Mouse (Mus musculus): Measurements from ENCODE around the gene Tnik.

Tnik gene

DNA sequence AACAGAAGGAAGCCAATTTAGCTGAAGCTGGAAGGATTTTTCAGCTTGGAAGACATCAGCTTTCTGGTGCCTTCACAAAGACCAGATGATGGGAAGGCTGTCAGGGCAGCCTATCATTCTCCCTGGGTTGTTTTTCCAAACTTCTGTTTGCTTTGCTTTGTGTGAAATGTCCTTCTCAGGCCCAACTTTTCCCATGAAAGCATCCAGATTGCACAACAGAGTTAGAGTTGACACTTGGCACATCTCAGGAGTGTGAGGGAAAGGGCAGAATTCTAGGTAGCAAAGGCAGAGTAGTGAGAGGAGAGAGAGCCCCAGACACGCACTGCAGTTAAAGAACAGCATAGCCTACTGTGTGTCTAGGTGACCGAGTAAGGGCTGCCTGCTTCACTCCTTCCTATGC, 194.5 kb downstream of the Tnik start:
- in situ Hi-C loops (cut with MboI; ENCODE audit: low sequenced_read_pairs) = no loop called here

DNA sequence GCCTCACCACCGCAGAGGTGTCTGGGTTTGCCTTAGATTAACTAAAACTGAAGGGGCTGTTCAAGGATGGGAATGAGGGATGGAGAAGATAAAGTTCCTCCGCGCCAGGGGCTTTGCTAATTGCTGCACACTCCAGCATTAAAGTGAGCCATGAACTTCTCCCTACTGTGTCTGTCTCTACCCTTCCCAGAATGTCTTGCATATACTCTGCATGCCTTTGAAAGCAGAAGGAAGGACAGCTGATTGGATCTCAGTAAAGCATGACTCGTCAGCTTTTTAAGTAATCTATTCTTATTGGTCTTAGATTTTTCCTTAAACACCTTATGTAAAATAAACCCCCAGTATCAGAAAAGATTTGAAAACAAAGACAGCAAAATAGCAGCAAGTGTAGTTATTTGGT, 203.7 kb downstream of the Tnik start:
- in situ Hi-C loops (cut with MboI; ENCODE audit: low sequenced_read_pairs) = no loop called here

DNA sequence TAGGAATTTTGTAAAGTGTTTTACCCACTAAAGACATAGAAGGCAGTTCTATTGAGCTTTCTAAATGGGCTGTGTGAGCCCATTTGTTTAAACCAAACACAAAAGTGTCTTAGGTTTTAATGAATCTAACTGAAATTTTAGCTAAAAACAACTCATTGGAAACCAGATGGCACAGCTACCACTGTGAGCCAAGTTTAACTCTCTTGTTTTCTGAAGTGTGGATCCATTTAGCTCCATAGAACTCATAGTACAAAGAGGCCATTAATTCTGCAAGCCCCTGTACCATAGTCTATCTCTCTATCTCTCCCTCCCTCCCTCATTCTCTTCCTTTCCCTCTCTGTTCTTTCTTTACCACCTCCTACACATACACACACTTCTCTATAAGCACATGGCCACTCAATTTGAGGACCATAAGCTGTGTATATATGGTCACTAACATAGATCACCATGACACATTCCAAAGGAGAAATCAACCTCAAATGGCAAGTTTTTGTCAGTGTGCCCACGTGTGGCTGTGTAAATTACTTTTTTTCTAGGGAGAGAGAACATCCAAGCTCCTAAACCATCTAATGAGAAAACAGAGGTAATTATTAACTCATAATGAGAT, 204.2 kb downstream of the Tnik start:
- in situ Hi-C loops (cut with MboI; ENCODE audit: low sequenced_read_pairs) = no loop called here

DNA sequence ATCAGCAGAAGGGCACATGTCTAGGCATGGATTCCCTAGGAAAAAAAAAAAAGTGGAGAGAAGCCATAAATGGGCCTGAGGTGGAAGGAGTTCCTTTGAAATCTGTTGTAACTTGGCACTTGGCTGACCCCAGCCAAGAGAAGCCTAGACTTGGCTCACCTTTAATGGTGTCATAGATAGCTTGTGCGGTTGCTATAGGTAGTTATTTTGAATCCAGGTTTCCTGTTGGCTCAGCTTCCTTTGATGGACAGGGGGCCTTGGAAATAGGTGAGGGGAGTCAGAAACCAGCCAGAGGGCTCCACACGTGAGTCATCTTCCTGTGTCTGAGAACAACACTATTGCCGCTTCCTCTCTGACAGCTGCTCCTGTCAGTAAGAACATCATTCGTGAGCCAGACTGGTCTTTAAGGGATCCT, 204.9 kb downstream of the Tnik start:
- in situ Hi-C loops (cut with MboI; ENCODE audit: low sequenced_read_pairs) = no loop called here

DNA sequence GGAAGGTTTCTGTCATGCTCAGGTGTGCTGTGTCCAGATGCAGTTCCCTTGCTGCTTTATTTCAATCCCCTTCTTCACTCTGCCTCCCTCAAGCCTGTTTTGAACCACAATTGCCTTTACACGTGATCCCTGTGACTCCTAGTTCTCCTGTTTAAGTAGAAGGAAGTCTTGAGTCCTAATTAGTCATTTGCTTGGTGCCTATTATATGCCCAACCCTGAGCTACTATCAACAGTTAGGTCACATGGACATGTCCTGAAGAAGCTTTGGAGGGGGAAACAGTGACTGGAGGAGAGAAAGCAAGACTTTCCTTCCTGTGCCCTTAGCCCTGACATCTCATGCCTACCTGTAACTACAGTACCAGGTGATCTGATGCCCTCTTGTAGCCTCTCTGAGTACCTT, 210.4 kb downstream of the Tnik start:
- in situ Hi-C loops (cut with MboI; ENCODE audit: low sequenced_read_pairs) = no loop called here

DNA sequence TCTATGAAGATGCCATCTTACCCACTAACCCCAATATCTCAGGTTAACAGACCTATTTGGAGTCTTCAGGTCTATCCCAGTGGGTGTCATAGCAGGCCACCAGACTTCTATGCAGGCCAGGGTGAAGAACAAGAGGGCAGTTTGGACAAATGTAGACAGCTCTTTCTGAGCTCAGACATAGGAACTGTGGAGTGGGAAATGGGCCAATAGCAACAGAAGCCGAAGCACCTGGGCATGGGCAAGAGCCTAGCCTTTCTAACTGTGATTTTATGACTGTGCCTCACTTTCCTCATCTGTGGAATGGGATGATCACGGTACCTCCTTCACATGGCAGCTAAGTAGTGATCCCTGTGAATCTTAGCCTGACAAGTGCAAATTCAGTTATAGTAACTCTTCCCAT, 214.4 kb downstream of the Tnik start:
- in situ Hi-C loops (cut with MboI; ENCODE audit: low sequenced_read_pairs) = no loop called here

DNA sequence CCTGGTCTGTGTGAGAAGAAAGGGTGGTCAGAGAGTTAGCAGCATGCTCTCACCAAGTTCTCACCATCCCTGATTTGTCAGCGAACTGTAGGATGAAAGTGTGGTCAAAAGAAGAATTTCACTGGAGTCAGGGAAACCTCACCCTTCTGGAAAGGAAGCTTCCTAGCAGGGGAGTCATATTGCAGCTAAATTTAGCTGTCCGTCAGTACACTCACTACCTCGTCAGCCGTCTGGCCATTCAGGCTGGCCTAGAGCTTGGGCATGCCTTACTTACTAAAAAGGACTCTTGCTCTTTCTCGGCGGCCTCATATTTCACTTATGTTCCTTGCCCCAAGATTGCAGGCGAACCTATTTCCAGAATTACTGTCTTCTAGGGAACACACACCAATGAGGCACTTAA, 222.7 kb downstream of the Tnik start:
- in situ Hi-C loops (cut with MboI; ENCODE audit: low sequenced_read_pairs) = no loop called here

DNA sequence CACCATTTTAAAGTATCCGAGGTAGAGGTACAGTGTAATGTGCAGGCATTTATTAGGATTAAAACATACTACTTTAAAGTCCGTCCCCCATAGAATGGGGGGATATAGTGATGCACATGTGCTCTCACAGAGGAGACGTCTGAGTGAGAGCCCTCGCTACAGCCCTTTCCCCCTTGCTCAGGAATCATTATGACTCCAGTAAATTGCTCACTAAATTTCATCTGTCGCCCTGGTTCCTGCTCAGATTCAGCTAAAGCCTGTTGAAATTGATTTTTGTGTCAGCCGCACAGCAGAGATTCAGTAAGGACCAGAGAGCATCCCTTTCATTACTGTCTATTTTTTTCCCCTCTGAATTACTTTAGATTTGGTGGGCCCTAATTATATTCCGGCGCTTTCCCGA, 224.4 kb downstream of the Tnik start:
- in situ Hi-C loops (cut with MboI; ENCODE audit: low sequenced_read_pairs) = no loop called here

DNA sequence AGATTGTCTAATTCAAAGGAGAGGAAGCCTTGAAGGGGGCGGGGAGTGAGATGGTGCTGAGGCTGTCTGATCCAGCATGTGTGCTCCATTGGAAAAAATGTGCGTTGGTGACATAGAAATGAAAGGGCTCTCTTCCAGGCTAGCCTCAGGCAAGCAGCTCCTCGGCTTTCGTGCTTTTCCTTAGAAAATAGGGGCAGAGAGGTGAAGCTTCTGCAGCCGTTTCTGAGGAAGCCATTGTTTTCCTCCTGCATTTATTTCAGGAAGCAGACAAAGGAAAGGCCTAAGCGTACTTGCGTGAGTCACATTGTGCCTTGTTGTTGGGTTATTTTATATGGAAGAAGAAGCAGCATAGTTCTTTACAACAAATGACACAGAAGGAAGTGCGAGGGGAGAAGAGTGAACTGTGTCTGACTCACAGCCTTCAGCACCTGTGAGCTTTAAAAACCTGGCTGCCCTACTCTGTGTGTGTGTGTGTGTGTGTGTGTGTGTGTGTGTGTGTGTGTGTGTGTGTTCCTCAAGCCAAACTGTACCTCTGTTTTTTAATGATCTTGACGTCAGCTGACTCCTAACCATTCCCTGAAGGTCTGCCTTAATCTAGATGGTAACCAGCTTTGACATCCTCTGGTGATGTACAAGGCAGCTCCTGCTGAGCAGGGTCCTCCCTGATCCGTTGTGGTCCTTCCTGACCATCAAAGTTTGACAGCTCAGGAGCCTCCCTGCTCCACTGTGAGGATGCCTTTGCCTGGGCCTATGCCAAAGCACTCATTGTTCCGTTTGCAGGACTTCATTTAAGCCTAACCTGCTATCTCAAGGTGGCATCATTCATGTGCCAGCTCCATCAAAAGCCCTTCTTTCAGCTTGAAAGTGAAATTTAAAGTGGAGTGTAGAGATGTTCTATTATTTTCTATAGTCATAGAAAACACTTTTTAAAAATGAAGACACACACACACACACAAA, 228.3 kb downstream of the Tnik start:
- in situ Hi-C loops (cut with MboI; ENCODE audit: low sequenced_read_pairs) = no loop called here

DNA sequence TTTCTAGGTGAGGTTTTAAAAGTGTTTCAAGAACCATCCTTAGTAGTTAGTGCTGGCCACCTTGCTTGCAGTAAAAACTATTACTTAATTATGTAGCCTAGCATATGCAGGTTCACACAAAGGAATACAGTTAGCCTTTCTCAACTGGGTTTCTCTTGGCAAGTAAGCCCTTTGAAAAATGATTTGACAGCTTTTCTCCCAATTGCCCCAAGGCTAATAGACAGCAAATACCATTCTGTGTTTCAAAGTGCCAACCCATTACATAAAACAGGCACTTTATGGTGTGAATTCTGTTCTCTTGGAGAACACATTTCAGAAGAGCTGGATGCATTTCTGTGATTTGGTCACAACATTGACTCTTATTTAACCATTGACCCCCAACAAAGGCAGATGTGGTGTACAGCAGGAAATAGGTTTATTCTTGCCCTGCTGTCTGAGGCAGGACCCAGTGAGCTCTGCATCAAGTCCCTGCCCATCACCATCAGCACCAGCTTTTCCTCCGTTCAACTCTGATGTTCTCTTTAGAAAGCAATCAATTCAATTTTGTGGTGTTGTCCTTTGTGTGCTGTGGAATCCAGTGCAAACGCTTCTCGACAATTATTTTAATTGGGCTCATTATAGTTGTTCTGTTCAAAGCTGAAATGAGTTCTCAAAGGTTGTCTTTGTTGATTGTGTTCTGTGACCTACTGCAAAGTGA, 233.9 kb downstream of the Tnik start:
- in situ Hi-C loops (cut with MboI; ENCODE audit: low sequenced_read_pairs) = no loop called here

DNA sequence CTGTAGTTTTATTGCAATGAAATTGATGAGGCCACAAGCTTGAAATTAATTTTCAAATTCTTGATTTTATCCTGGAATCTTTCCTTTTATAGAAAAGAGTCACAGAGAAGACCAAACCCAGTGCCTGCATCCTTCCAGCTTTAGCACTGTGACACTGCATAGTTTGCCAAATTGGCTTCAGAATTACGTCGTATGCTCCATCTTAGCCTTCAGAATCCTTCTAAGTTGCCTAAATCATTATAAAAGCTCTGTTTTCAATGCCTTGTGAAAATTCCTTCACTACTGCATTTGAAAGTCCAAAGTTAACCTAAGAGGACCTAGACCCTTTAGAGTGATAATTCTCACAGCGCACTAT, 234.5 kb downstream of the Tnik start:
- in situ Hi-C loops (cut with MboI; ENCODE audit: low sequenced_read_pairs) = no loop called here

DNA sequence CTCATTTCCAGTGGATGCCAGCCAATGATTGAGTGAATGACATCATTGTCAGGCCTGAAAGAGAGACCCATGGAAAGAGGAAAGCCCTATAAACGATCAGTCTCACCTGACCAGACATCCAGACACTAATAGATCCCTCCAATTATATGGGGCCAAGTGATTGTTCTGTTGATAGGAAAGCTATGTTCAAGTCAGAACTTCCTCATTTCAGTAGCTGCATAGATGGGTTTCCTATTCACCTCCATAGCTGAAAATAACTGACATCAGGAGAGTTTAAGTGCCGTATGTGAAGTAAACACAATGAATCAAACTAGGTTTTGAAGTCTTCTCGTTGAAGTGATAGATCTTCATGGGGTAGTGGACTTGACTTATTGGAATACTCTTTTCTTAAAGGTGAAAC, 239.7 kb downstream of the Tnik start:
- in situ Hi-C loops (cut with MboI; ENCODE audit: low sequenced_read_pairs) = no loop called here

DNA sequence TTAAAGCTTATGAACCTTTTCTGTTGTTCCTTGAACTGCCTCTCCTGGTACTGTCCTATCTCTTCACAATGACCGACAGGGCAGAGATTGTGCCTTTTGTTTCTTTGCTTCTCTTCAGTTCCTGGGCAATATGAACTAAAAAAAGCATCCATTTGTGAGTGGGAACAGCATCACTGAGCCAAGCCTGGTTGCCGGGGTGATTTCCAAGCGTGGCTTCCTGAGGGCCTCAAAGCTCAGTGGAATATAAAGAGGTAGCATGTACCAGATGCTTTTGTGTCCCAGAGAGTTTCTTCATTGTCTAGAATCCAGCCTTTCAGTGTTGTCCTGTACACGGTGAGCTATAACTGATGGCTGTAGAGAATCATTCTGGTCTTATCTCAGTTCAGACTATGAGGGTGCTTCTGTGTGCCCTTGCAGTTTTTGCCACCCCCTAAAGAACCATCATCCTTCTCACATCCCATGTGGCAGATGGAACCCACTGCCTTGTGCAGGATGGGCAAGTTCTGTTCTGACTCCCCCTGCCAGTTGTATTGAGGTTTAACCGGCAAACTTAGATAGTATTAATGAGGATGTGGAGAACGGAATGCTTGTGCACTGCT, 246.4 kb downstream of the Tnik start:
- in situ Hi-C loops (cut with MboI; ENCODE audit: low sequenced_read_pairs) = no loop called here

DNA sequence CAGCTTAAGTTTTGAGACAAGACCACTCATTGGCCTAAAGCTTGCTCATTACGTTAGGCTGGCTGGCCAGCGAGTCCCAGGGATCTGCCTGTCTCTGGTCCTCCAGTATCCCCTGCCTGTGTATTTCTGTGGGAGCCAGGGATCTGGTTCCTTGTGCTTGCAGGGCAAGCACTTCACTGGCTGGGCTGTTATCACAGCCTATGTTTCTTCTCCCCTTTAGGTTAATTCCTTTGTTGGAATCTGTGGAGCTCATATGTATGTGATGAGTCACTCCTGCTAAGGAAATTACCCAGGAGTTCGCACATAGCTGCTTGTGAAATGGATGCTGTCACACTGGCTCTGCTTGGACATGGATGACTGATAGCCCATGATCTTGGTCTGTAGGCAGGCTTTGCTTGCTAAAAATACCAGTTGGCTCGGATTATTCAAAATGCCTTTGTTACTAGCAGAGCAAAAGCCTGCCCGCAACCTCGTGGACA, 260.0 kb downstream of the Tnik start:
- in situ Hi-C loops (cut with MboI; ENCODE audit: low sequenced_read_pairs) = no loop called here

DNA sequence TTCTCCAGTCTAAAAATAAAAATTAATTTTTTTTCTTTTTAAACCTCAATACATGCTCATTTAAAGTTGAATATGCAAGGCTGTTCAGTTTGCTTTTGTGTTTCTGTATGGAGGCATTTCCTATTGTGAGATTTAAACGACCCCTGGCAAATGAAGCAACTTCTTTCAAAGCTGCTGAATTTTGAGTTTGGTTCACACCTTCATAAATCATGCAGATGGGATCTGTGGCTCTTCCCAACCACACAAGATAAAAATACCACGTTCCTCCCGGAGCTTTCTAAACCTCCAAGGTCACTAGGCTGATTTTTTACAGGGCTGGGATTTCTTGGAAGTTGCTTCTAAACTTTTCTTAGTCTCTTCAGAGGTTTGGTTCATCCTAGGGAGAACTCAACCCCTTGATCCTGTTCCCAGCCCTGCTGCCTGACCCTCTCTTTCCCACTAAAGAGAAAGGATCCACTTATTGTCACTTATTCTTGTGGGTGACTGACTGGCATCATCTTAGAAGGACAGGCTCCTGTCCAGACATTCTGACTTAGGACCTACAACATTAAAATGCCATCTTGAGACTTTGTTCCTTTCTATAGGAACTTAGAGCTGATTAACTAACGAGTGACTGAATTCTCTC, 260.6 kb downstream of the Tnik start:
- in situ Hi-C loops (cut with MboI; ENCODE audit: low sequenced_read_pairs) = no loop called here

DNA sequence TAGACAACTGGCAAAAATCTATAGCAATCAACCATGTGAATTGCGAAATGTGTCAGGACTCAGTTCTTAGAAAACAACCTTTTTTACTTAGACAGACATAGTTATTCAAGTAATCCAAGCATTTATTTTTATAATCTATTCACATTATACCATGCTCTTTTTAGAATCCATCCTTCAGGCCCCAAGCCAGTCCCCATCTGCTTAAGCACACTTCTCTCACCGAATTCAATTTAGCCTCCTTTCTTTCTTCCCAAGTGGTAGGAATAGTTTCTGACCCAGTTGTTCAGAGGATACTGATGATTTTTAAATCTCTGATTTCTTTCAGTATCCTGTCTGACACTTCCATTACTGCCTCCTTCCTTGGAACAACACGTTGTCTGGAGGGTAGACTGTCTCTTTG, 261.5 kb downstream of the Tnik start:
- in situ Hi-C loops (cut with MboI; ENCODE audit: low sequenced_read_pairs) = no loop called here

DNA sequence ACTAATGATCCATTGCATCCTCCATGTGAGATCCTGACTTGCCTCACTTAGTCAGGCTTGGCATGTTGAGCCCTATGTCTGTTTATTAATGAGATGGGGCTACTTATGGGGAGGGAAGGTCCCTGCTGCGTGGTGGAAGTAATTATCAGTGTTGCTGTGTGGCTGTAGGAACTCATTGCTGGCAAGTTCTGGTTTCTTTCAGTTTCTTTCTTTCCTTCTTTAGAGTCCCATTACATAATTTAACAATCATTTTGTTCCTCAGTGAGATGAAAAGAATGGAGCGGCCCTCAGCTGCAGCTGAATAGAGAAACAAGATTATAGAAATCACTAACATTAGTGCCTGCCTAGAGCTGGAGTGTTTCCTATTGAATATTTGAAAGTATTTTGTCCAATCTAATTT, 263.7 kb downstream of the Tnik start:
- in situ Hi-C loops (cut with MboI; ENCODE audit: low sequenced_read_pairs) = no loop called here

DNA sequence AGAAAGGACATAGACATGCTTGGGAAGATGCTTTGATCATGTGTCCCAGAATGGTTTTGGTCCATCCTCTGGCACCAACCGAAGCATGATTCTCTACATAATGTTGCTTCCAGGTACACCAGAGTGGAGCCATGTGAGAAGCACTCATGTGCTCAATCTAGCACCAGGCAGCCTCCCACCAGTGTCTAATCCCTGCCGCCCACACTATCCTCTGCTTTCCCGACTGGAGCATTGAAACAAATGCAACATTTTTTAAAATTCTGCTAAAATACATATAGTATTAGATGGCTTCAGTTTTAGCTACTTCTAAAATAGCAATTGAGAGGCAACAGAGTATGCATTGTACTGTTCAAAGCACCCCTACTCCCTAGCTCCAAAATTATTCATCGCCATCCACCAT, 264.2 kb downstream of the Tnik start:
- in situ Hi-C loops (cut with MboI; ENCODE audit: low sequenced_read_pairs) = no loop called here

DNA sequence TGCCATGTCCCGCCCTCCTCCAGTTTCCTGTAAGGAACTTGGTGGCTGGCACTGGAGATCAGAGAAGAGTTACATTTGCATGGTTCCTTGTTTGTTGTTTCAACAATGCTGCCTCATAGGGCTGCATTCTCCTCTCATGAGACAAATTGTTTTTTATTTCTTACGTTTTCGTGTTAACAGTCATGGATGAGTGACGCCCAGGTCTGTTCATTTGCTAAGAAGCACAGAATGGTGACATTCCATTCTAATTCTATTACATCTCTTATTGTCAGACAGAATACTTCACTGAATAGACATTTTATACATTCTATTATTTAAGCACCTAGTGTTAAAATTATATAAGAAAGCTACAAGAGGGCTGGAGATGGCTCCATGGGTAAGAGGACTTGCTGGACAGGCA, 266.5 kb downstream of the Tnik start:
- in situ Hi-C loops (cut with MboI; ENCODE audit: low sequenced_read_pairs) = no loop called here

DNA sequence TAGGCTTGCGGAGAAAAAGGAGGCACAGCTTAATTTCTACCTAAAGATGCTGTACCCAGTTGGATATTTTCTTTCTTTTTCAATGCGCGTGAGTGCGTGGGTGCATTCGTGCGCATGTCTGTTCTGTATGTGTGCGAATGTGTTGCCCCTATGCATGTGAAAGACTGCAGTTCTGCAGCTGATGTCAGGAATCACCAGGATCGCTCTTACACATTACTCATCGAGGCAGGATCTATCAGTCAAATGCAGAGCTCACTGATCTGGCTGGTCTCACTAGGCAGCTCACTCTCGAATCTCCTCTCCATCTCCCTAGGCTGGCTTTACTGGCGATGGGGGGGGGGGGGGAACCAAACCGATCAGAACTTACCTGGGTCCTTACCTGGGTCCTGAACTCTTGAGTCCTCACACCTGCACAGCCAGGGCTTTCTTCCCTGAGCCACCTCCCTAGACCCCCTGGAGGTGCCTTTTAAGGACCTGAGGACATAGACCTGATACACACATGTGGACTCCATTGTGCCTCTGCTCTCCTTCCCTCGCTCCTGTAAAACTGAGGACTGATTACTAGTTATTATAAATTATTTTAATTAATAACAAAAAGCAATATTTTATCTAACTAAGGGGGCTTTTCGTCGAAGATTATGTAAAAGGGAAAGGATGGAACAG, 268.4 kb downstream of the Tnik start:
- in situ Hi-C loops (cut with MboI; ENCODE audit: low sequenced_read_pairs) = no loop called here
